Mouse (Mus musculus) stomach, postnatal 0 days (tissue): ENCODE measurements around the gene Tomm40l. TPM values are rescaled to one million over a fixed set of nuclear protein-coding genes. Genes with fewer than 3 reads are reported as not detected.
A peak's percentile ranks its signal among the peaks of the same experiment; 100 is the strongest.

ENCODE experiments used
- ATAC-seq: fragments of 200-750 bp; cut with Nextera tagmentation; 2 replicates; pipeline ENCODE4 v1.8.0; 2017; ENCODE audit not compliant: low FRiP score, low TSS enrichment
- DNase-seq: peaks from one replicate; pipeline ENCODE4 v3.0.0-alpha.2; 2016; ENCODE audit warnings: low spot score
- H3K27ac ChIP-seq: fragments of 300-500 bp; sonication (generic); replicated peaks from 2 replicates; pipeline ENCODE4 v1.5.1; 2014; ENCODE audit warnings: mild to moderate bottlenecking, control low read depth
- H3K27me3 ChIP-seq: fragments of 300-500 bp; sonication (generic); 2 replicates; pipeline ENCODE4 v1.6.1; 2014; ENCODE audit warnings: low read length; ENCODE audit not compliant: control insufficient read depth, insufficient read depth
- H3K36me3 ChIP-seq: fragments of 300-500 bp; sonication (generic); 2 replicates; pipeline ENCODE4 v1.6.1; 2014; ENCODE audit warnings: low read length, mixed read lengths; ENCODE audit not compliant: control insufficient read depth, insufficient read depth
- H3K4me1 ChIP-seq: fragments of 300-500 bp; sonication (generic); replicated peaks from 2 replicates; pipeline ENCODE4 v1.6.1; 2014; ENCODE audit warnings: antibody characterized with exemption; ENCODE audit not compliant: control insufficient read depth, insufficient read depth
- H3K4me2 ChIP-seq: fragments of 300-500 bp; sonication (generic); replicated peaks from 2 replicates; pipeline ENCODE4 v1.6.1; 2014; ENCODE audit warnings: low read depth, mild to moderate bottlenecking, control low read depth, moderate library complexity
- H3K4me3 ChIP-seq: fragments of 300-500 bp; sonication (generic); 2 replicates; pipeline ENCODE4 v1.5.1; 2014; ENCODE audit warnings: low read depth, low read length, control low read depth
- H3K9ac ChIP-seq: fragments of 300-500 bp; sonication (generic); 2 replicates; pipeline ENCODE4 v1.6.1; 2014; ENCODE audit warnings: mild to moderate bottlenecking, low read length, control low read depth, mixed read lengths
- H3K9me3 ChIP-seq: fragments of 300-500 bp; sonication (generic); 2 replicates; pipeline ENCODE4 v1.6.1; 2016; ENCODE audit warnings: low read length; ENCODE audit not compliant: control insufficient read depth
- CTCF ChIP-seq: IDR thresholded peaks from 2 replicates; pipeline ENCODE4 v1.5.1; 2016; ENCODE audit warnings: antibody characterized with exemption, low read depth, mild to moderate bottlenecking, moderate library complexity
- EP300 ChIP-seq: optimal IDR thresholded peaks from 2 replicates; pipeline ENCODE3; 2016; ENCODE audit warnings: antibody characterized with exemption
- WGBS: fragments of 180-500 bp; shearing (Covaris S2); extraction: QIAGEN DNeasy Blood & Tissue Kit; methylation state at CpG from one replicate; pipeline ENCODE4 v1.1.7; 2014; 5-methylcytosine and 5-hydroxymethylcytosine counted together
- polyA plus RNA-seq: library from polyadenylated mRNA; unstranded; fragments of >200 nt; fragmentation: Nextera tagmentation; extraction: Ambion mirVana; gene quantifications from 2 replicates; pipeline ENCODE4 v1.2.1, GENCODE M21; 2015

Tomm40l gene
- polyA plus RNA-seq, 1 experiment from 2014 or later = 19.6 TPM

GRCm38 (mm10) chr1:171232800-171233730 is 10.8 kb upstream of the Tomm40l start:
- DNase-seq (no peak), ATAC-seq (no peak)
- Histone ChIP-seq H3K9ac (no peak overlapping the region), H3K27ac (0 out of 2 replicates have a peak overlapping the region, but pooled peaks have one; percentile 5), H3K4me1 (no peaks in the 10 kb centered on the region), H3K36me3 (peaks cover 29% of the 10 kb centered on the region), H3K4me2 (no peak overlapping the region), H3K4me3 (no peak overlapping the region), H3K27me3 (no peaks in the 10 kb centered on the region), H3K9me3 (no peaks in the 10 kb centered on the region)
- TF ChIP-seq EP300 (no peak), CTCF (no peak)
- 85% methylated on average over 12 of the region's 12 CpGs for WGBS

- no peak overlapping the region for H3K9ac ChIP-seq
- no peak overlapping the region for H3K27ac ChIP-seq
- H3K27me3 ChIP-seq = no peaks in the 10 kb centered on the region
- H3K4me2 ChIP-seq = no peak overlapping the region
- no peaks in the 10 kb centered on the region for H3K9me3 ChIP-seq
- 85% methylated on average over 5 of the region's 5 CpGs for WGBS
- DNase-seq (no peak), ATAC-seq (no peak)
- H3K4me1 ChIP-seq = no peaks in the 10 kb centered on the region
- no peak overlapping the region for H3K4me3 ChIP-seq
- peaks cover 25% of the 10 kb centered on the region for H3K36me3 ChIP-seq
- TF ChIP-seq CTCF (no peak), EP300 (no peak)
Measured at GRCm38 (mm10) chr1:171232348-171232747, 10.0 kb upstream of the Tomm40l start.

- no peak for DNase-seq
- 74% methylated on average over 4 of the region's 4 CpGs for WGBS
Measured at GRCm38 (mm10) chr1:171231844-171232243, 9.5 kb upstream of the Tomm40l start.

DNA sequence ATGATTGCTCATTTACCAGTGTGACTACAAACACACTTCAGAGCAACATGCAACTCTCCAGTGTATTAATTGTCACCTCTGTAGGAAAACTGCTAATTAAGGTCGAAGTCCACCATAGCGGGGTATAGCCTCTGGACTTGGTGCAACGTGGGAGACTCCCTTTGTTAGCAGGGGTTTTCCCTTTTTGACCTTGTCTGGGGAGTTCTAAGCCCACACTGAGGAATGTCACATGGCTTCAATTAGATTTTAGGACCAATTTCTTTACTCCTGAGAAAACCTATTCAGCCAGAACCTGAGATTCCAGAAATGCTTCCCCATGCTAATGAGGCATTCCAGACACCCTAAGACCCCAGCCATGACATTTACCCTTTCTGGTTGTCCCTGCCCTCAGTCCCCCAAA is 7.9 kb upstream of the Tomm40l start:
- Histone ChIP-seq H3K9ac (no peak overlapping the region), H3K27me3 (no peaks in the 10 kb centered on the region), H3K9me3 (no peaks in the 10 kb centered on the region), H3K4me2 (no peak overlapping the region), H3K36me3 (peaks cover 10% of the 10 kb centered on the region), H3K27ac (no peak overlapping the region), H3K4me1 (no peaks in the 10 kb centered on the region), H3K4me3 (no peak overlapping the region)
- 80% methylated on average over 3 of the region's 3 CpGs for WGBS
- TF ChIP-seq CTCF (no peak), EP300 (no peak)
- DNase-seq (no peak), ATAC-seq (no peak)

More at GRCm38 (mm10) chr1:171231844-171232243, 9.5 kb upstream of the Tomm40l start:
- H3K4me2 ChIP-seq = no peak overlapping the region
- no peak overlapping the region for H3K27ac ChIP-seq
- H3K4me1 ChIP-seq = no peaks in the 10 kb centered on the region
- no peak overlapping the region for H3K4me3 ChIP-seq
- H3K27me3 ChIP-seq = no peaks in the 10 kb centered on the region
- TF ChIP-seq EP300 (no peak), CTCF (no peak)
- H3K36me3 ChIP-seq = peaks cover 22% of the 10 kb centered on the region
- ATAC-seq = no peak
- no peak overlapping the region for H3K9ac ChIP-seq
- H3K9me3 ChIP-seq = no peaks in the 10 kb centered on the region

GRCm38 (mm10) chr1:171229750-171230149 is 7.4 kb upstream of the Tomm40l start:
- Histone ChIP-seq H3K4me1 (no peaks in the 10 kb centered on the region), H3K9ac (no peak overlapping the region), H3K36me3 (peaks cover 7% of the 10 kb centered on the region; the same call in 1 of the 2 replicates), H3K4me3 (no peak overlapping the region), H3K27me3 (no peaks in the 10 kb centered on the region), H3K4me2 (no peak overlapping the region), H3K27ac (no peak overlapping the region), H3K9me3 (no peaks in the 10 kb centered on the region)
- WGBS = 57% methylated on average over 6 of the region's 6 CpGs
- no peak for DNase-seq
- no peak for ATAC-seq
- TF ChIP-seq EP300 = no peak

- TF ChIP-seq CTCF (no peak), EP300 (no peak)
- Histone ChIP-seq H3K4me2 (no peak overlapping the region), H3K36me3 (no peaks in the 10 kb centered on the region), H3K4me1 (no peaks in the 10 kb centered on the region), H3K4me3 (no peak overlapping the region), H3K9ac (no peak overlapping the region), H3K27me3 (no peaks in the 10 kb centered on the region), H3K9me3 (no peaks in the 10 kb centered on the region), H3K27ac (no peak overlapping the region)
- no peak for DNase-seq
- 93% methylated on average over 1 of the region's 1 CpGs for WGBS
- no peak for ATAC-seq
Measured at GRCm38 (mm10) chr1:171227879-171228278, 5.6 kb upstream of the Tomm40l start.
